Mouse (Mus musculus) fibroblast of lung, adult 2 months (primary cell): ENCODE data around the gene Usp2.
A peak's percentile ranks its signal among the peaks of the same experiment; 100 is the strongest.

Experiments
- DNase-seq: peaks from one replicate; pipeline ENCODE4 v3.0.0-alpha.2; 2011; ENCODE audit warnings: low read depth

The Usp2 gene

DNA sequence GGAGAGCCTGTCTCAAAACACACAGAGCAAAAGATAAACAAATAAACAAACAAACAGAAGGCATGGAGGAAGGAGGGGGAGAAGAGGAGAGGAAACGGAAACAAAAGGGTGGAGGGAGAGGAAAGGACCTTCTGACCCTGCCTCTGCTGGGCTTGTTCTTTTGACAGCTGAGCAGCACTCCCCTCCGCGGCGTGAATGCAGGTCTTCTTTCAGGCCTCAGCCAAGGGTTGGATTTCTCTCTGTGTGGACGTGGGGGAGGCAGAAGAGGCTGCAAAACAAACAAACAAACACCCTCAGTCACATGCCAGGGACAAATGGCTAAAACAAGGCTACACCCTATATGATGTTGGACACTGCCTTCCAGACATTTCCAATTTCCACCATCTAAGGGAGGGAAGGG lies 58.2 kb downstream of the Usp2 start:
- DNase-seq = no peak

DNA sequence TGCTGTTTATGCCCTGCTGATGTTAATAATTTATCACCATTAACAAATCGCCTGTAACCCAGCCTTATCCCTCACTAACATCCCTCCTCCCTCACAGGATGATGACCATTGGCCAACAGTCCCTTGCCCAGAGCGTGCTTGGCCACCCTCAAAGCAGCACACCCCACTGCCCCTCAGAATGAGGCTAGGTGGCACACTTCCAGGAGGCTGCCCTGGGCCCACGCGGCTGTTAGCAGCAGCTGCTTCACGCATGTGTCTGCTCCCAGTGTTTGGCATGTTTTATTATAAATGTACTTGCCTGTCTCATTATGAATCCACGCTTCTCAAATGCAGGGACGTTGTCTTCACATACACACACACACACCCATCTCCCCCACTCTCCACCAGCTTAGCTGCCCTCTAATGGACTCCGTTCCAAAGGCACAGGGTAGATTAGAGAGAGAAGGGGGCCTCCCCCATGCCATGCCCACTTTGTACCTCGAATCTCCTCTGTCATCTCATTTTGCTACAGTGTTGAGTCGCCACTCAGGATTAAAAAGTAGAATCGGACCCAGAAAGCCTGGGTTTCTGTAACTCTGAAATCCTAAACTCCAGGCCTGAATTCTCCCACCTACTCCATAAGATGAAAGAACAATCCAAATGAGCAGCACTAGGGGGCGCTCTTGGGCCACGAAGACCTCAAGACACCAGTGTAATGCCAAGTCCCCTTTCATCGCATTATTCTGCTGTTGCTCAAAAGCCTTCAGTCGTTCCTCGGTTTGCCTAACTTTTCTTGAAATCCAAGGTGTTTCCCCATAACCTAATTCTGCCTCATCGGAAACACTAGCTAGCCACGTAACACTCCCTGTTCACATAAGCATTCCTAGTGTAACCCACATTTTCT lies 59.0 kb downstream of the Usp2 start:
- DNase-seq = peak; percentile 67

DNA sequence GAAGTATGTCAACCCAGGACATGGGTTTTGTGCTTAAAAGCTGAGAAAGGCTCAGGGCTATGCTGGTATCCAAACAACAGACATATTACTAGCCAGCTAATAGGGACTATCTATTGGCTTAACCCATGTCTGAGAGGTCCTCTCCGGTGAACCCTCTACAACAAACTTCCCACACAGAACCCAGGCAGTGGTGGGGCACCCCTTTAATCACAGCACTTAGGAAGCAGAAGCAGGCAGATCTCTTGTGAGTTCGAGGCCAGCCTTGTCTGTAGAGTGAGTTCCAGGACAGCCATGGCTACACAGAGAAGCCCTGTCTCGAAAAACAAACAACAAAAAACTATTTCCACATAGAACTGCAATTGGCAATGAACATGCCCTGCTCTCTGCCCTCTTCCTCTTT lies 59.9 kb downstream of the Usp2 start:
- no peak for DNase-seq

DNA sequence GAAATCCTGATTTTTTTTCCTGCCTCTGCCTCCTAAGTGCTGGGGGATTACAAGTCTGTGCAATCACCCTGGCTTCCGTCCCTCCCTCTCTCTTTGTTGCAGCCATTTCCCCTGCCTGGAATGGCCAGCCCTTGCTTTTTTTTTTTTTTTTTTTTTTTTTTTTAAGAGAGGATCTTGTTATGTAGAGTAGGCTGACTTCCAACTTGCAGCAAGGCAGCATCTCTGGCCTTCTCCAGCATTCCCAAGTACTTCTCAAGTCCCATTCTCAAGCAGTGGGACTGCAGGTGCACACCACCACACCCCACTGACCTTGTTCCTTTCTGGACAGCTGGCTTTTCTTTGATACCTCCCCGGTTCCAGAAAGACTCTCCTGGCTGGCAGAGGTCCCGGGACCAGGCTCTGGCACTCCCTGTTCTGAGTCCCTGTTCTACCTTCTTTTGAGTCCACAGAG lies 60.6 kb downstream of the Usp2 start:
- DNase-seq = no peak

DNA sequence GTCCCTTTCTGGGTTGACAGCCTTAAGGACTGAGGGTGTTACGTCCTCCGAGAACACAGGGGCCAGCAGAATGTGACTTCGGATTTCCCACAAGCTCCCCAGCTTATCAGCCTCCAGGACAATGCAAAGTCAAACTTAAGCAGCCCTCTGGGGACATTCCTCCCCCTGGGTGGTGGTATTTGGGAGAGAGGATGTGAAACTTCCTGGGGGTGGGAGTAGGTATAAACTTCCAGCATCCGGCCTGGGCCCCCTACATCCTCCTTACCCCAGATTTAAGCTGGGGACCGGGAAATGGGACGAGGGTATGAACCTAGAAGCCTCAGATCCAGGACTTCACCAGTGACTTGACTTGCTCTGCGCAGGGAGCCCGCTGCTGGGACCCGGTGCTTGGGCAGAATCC lies 62.8 kb downstream of the Usp2 start:
- no peak for DNase-seq

DNA sequence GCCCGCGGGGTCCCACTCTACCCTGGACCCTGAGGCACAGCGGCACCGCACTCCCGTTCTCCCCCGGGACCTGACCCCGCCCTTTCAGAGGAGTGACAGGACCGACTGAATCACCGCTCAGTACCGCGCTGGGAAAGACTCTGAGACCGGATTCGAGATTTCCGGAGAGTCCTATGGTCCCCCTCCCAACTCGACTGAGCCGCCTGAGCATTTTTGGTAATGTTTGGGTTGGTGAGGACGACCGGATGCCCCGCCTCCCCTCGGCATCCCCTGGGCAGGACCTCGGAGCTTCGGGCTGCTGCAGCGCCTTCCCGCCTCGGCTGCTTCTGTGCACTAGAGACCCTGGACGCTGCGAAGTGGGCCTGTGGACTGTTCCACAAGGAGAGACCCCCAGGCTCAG lies 63.2 kb downstream of the Usp2 start:
- DNase-seq = no peak

DNA sequence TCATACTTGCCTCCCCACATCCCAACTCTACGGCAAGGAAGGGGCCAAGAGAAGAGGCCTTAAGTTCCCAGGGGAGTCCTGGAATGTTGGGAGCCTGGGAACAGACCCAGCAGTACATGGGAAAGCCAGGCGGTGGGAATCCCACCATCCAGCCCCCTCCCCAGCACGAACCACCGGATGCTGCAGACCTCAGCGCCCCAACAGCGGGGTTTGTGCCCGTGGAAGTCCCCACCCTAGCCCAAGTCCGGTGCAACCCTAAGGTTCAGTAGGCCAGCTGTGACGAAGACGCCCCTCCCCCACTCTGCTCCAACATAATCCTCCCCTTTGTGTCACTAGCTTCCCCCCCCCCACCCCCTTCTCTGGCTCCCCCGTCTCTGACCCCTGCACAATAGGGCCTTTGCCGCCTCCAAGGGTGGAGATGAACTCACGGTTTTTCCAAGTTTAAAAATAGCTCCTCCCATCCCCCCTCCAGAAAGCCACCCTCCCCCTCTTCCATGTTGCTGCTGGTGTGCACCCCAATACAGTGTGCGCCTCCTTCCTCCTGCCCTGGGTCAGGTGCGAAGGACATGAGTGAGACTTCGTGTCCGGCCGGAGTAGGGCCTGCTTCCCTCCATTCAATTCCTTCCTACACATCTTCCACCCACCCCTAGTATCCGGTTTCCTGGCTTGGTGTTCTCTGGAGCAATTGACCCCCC lies 63.9 kb downstream of the Usp2 start:
- DNase-seq = no peak

DNA sequence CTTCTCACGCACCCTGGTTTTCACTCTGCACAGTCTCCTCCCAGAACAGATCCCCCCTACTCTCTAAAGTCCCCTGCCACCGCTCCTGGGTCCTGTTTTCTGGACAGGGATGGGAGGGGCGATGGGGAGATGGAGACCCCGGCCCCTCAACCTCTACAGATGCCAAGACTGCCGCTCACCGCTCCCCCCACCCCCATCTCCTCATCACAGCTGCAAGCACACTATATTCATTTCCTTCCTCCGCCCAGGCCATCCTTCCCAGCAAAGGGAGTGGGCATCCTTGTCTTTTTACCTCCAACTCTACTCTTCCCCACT lies 64.4 kb downstream of the Usp2 start:
- no peak for DNase-seq

DNA sequence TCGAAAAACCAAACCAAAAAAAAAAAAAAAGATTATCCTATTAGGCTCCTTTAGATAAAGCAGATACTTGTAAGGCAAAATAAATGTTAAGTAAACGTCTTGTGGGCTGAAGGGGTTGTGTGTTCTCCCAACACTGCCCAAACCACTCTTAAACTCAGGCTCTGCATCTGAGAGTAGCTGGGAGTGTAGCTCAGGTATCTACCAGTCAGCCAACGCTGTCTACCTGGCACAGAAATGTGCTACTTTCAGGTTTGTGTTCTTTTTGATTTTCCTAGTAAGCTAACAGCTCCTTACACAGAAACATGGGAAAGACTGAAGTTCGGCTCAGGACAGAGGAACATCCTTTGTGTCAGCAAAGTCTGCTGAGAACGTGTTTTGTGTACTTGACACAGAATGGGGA lies 65.4 kb downstream of the Usp2 start:
- no peak for DNase-seq

DNA sequence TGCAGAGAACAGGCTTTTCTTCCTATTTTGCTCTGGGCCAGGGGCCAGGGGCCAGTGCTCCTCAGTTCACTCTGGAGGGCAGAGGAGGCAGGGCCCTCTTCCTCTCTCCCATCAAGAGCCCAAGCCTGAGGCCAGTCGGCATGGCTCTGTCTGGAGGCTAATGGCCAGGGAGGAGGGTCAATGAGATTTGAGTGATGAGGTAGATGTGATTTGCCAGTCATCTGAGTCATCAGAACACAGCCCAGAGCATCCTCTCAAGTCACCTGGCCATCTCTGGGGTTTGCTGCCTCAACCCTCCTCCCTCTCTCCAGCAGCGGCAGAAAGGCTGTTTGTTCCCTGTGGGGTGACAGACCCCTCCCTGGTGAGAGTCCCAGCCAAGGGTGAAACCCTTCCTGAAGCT lies 66.5 kb downstream of the Usp2 start:
- DNase-seq = no peak

DNA sequence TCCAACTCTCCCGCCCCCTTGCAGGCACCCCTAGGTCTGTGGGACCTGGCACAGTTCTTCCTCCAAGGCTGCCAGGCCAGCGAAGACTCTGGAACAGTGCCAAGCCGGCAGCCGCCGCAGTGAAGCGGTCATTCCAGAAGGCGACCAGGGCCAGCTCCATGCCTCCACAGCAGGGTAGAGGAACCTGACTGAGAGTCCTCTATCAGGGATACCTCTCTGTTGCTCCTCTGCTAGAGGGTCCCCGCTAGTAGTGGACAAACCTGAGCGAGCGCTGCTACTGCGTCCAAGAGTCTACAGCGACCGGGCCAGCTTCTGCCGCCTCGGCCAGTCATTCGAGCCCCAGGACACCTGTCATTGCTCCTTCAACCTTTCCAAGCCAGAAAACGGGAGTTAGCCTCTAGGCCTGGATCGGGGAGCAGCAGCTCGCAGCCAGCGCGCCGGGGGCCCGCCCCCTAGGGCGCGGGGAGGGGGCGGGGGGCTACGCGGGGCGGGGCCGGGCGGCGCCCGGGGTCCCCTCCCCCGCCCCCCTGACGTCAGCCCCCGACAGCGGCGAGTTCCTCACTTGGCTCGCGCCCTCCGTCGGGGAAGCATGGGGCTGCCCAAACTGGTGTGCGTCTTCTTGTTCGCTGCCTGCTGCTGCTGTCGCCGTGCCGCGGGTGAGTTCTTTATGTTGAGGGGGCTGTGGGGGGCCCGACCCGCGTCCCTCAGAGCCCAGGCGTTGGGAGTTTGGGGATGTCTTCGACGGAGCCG lies 67.5 kb downstream of the Usp2 start, which contains the start of gene Mcam:
Gene Mcam, plus strand, starts transcription at position 369 of the 750 bp plus-strand sequence.
- DNase-seq = no peak

DNA sequence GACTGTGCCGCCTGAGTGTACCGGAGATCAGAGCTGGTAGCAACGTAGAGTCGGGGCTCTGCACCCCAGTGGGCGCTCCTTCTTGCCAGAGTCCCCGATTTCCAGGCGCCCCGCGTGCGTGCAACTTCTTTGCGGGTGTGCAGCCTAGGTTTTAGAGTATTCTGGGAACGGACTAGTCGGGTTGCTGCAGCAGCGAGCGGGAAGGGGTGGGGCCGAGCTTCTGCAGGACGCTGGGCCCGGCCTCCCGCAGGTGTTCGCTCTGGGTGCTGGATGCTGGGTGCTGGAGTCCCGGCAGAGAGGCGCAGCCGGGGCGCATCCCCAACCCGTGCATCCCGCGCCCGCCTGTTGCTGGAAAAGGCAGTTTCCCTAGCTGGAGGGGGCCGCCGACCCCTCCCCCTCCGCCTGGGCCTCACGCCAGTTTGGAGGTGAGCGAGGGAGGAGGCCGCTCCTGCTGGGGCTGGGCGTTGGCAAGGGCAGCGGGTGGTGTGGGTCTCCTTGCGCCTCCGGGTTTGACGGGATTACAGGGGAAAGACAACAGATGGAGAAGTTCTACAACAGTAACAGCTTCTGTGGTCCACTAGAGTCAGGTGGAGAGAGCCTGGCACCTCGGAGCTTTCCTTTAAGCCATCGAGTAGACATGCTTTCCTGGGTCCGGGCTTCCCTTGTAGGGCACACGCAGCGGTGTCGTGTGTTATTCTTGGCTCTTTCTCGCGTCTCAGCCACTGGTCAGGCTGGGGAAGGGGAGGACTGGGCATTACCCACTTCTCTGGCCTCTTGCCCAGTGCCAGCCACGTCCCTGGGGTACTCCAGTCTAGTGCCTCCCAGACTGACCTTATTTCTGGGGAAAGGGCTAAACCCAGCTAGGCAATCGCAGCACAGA lies 68.3 kb downstream of the Usp2 start:
- DNase-seq = no peak

DNA sequence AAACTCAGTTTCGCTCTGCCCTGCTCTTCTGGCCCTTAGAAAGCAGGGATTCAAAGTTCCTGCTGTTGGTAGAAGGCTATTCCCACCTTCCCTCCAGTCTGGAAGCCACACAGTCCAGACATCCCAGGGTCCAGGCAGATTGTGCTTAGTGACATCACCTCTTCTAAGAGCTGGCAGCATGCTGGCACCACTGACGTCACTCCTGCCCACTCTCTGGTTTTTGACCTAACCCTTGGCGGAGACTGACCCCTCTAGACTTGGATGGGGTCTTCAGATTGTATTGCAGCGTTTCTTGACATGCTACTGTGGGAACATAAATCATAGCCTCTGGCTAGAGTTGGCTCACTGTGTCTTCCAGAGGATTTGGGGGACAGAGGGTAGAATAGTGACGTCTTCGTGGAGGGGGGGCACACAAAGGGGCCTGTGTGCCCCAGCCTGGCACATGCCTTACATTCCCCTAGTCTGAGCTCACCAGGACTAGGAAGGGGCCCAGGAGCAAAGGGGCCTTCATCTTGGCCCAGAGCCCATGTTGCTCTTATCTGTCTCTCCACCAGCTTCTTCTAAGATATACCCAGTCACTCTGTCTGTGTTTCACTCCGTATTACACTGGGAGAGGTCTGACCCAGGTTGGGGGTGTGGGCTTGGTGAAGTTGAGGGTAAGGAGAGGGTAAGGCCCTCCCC lies 69.0 kb downstream of the Usp2 start:
- no peak for DNase-seq

DNA sequence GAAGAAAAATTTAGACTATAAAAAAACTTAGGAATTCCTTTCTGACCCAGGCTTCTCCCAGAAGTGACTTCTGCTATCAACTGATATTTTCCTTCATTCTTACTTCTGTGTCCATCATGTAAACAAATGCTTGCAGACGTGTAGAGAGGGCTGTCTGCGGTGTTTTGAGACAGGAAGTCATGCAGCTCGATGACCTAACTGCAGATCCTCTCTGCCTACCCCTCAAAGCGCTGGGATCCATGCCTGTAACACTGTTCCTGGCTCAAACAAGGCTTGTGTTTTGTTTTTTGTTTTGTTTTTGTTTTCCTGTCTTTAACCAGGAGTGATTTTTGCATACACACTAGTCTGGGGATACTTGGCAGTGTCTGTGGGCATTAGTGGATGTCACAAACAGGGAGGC lies 71.0 kb downstream of the Usp2 start:
- DNase-seq = no peak

DNA sequence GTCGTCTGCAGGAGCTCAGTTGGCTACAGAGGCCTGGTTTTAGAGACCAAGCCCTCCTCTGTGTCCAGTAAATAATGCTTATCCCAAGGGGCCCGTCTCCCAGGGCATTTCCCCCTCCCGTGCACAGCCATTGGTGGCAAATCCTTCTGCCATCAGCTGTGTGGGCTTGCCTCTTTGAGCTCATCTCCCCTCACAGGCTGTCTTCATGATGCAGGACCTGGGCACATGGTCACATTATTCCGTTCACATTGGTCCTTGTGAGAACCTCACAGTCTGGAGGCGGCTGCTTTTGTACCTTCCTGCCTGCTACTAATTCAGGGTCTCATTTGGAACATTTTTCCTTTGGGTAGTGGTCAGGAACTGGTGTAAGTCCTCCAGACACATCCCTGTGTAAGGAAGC lies 75.1 kb downstream of the Usp2 start:
- no peak for DNase-seq

DNA sequence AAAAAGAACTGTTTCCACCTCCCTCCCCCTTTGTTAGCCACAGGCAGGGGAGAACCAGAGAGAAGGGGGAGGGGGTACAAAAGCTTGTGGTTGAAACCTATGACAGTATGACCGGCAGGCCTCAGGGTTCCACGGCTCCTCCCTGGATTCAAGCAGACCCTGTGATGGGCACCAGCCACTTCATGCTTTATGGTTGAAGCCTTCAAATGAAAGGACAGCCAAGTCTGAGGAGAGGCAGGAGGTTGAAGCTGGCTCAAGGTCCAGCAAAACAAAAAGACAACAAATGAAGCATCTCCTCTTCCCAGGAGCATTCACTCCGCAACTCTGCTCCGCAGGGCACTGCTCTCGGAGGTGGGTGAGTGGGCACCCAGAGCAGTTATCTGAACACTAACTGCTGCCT lies 76.6 kb downstream of the Usp2 start:
- no peak for DNase-seq

DNA sequence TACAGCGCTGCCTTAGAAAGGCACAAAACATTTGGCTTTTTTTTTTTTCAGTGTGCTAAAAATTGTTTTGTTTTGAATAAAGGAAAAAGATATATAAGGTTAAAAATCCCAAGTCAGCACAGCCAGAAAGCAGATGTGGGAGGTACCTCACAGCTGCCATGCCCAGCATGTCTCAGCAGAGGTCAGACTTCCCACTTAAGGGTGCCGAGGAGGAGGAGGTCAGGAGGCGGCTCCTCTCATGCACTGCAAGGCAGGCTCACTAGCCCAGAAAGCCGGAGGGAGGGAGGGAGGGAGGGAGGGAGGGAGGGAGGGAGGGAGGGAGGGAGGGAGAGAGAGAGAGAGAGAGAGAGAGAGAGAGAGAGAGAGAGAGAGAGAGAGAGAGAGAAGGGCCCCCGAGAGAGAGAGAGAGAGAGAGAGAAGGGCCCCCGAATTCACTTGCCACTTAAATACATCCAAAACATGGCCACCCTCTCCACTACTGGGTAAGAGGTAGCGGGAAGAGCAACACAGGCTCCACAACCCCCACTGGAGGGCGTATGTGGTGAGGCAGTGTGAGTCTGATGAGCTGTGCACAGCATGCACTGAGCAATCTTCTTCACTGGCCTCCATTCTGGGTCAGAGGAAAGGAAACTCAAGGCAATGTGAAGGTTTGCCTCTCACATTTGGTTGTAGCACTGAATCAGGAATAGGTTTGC lies 77.3 kb downstream of the Usp2 start:
- DNase-seq = no peak

DNA sequence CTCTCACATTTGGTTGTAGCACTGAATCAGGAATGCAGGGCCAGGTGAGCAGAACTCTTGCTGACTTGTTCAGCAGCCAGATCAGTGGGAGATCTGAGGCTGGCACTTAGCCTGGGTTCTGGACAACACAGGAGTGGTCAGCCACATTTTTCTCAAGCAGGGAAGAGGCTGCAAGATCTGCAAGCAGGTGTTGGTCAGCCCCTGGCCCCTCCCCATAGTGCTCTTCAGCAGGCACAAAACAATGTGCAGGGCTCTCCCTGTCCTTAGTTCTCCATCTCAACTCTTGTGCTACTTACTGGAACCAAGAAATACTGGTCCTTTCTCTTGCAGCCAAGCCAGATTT lies 77.9 kb downstream of the Usp2 start:
- DNase-seq = no peak
